Mouse (Mus musculus): ENCODE data around the gene Rsbn1.

DNA sequence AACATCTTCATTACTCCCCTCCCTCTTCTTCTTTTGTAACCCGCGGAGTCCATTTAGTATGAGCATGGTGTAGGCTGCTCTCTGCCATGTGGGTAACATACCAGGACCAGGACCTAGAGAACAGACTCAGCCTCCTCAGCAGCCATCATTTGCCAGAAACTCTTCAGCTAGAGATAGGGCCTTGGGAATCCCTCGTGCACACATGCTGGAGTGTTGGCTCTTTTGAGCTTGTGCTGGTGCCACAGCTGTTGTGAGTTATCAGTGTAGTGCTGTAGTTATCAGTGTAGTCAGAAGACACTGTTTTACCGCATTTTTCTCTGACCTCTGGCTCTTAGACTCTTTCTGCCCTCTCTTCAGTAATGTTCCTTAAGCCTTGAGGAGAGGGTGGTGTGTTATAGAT is 75.4 kb downstream of the Rsbn1 start:
- no peak for TF ChIP-seq CTCF (IDR thresholded peaks at IDR 0.05)
- no peak for TF ChIP-seq EP300 (IDR thresholded peaks at IDR 0.05)
